Mouse (Mus musculus) heart, embryonic 16.5 days (tissue): ENCODE results near the gene Prss57. TPM values are rescaled to one million over a fixed set of nuclear protein-coding genes. Genes with fewer than 3 reads are reported as not detected.

Source experiments
- ATAC-seq: fragments of 200-750 bp; cut with Nextera tagmentation; replicated peaks from 2 replicates; pipeline ENCODE4 v1.8.0; 2017; ENCODE audit warnings: moderate number of reproducible peaks; ENCODE audit not compliant: insufficient read depth, low FRiP score; ENCODE audit errors: extremely low read depth
- H3K27ac ChIP-seq: fragments of 300-500 bp; sonication (generic); 2 replicates; pipeline ENCODE4 v1.5.1; 2014; ENCODE audit warnings: mild to moderate bottlenecking, low read length, control low read depth, moderate library complexity
- H3K27me3 ChIP-seq: fragments of 300-500 bp; sonication (generic); 2 replicates; pipeline ENCODE4 v1.6.1; 2014; ENCODE audit warnings: low read length, mixed read lengths; ENCODE audit not compliant: control insufficient read depth, insufficient read depth
- H3K36me3 ChIP-seq: fragments of 300-500 bp; sonication (generic); 2 replicates; pipeline ENCODE4 v1.6.1; 2014; ENCODE audit not compliant: control insufficient read depth, insufficient read depth
- H3K4me1 ChIP-seq: fragments of 300-500 bp; sonication (generic); 2 replicates; pipeline ENCODE4 v1.6.1; 2014; ENCODE audit warnings: low read length, mixed read lengths; ENCODE audit not compliant: control insufficient read depth, insufficient read depth
- H3K4me2 ChIP-seq: fragments of 300-500 bp; sonication (generic); 2 replicates; pipeline ENCODE4 v1.6.1; 2014; ENCODE audit warnings: low read depth, mild to moderate bottlenecking, control low read depth, low read length
- H3K4me3 ChIP-seq: fragments of 300-500 bp; sonication (generic); 2 replicates; pipeline ENCODE4 v1.5.1; 2014; ENCODE audit warnings: mild to moderate bottlenecking, control low read depth, low read length
- H3K9ac ChIP-seq: fragments of 300-500 bp; sonication (generic); 2 replicates; pipeline ENCODE4 v1.6.1; 2014; ENCODE audit warnings: low read length, control low read depth
- H3K9me3 ChIP-seq: fragments of 300-500 bp; sonication (generic); replicated peaks from 2 replicates; pipeline ENCODE4 v1.6.1; 2016; ENCODE audit warnings: low read length; ENCODE audit not compliant: control insufficient read depth
- WGBS: fragments of 180-500 bp; shearing (Covaris S2); extraction: QIAGEN DNeasy Blood & Tissue Kit; methylation state at CpG from one replicate; pipeline ENCODE4 v1.1.7; 2014; 5-methylcytosine and 5-hydroxymethylcytosine counted together
- polyA plus RNA-seq: library from polyadenylated mRNA; unstranded; fragments of >200 nt; fragmentation: Nextera tagmentation; extraction: Ambion mirVana; gene quantifications from 2 replicates; pipeline ENCODE4 v1.2.1, GENCODE M21; 2015

Gene Prss57
- polyA plus RNA-seq, 1 experiment from 2014 or later = 7.9 TPM

DNA sequence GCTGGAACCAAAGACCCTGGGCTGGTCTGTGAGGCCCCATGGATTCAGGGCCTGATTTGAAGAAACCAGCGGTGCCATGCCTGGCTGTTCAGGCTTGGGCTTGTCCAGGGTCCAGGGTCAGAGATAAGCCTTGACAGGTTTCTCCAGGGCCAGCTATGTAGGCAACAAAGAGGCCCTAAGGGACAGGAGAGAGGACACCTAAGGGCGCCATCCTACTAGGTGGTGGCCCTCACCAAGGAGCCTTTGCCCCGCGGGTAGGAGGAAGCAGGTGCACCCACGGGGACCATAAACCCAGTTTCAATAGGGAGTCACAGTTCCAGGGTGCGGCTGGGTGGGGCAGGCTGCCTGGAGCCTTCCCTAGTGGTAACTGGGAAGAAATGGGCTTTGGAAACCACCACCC lies 32.2 kb upstream of the Prss57 start:
- no peaks in the 10 kb centered on the region for H3K27me3 ChIP-seq
- no peak overlapping the region for H3K4me3 ChIP-seq
- no peak overlapping the region for H3K9ac ChIP-seq
- no peak overlapping the region for H3K27ac ChIP-seq
- no peak overlapping the region for H3K4me2 ChIP-seq
- no peaks in the 10 kb centered on the region for H3K9me3 ChIP-seq
- ATAC-seq = no peak
- peaks cover 9% of the 10 kb centered on the region for H3K4me1 ChIP-seq
- 67% methylated on average over 6 of the region's 6 CpGs for WGBS
- H3K36me3 ChIP-seq = no peaks in the 10 kb centered on the region; the same call in 1 of the 2 replicates

DNA sequence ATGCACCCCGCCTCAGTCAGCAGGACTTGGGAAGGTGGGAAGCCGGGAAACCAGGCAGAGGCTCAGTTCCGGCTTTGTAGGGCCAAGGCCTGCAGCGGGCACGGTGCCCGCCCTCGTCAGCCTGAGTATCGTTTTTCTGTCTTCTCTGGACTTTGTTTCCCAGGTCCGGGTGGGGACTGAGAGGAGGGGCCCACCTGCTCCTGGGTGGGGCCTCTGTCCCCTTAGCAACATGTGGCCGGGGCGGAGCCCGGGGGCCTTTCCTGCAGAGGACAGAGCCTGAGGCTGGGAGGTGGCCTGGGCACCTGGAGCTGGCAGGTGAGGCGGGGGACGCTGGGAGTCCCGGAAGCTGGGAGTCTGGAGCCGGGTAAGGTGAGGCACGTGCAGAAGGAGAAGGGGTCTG lies 31.6 kb upstream of the Prss57 start:
- H3K4me3 ChIP-seq = no peak overlapping the region
- no peaks in the 10 kb centered on the region; the same call in 1 of the 2 replicates for H3K36me3 ChIP-seq
- H3K27me3 ChIP-seq = no peaks in the 10 kb centered on the region
- peaks cover 9% of the 10 kb centered on the region for H3K4me1 ChIP-seq
- no peak overlapping the region for H3K9ac ChIP-seq
- no peak overlapping the region for H3K4me2 ChIP-seq
- no peaks in the 10 kb centered on the region for H3K9me3 ChIP-seq
- WGBS = 48% methylated on average over 17 of the region's 17 CpGs
- H3K27ac ChIP-seq = no peak overlapping the region
- ATAC-seq = no peak

DNA sequence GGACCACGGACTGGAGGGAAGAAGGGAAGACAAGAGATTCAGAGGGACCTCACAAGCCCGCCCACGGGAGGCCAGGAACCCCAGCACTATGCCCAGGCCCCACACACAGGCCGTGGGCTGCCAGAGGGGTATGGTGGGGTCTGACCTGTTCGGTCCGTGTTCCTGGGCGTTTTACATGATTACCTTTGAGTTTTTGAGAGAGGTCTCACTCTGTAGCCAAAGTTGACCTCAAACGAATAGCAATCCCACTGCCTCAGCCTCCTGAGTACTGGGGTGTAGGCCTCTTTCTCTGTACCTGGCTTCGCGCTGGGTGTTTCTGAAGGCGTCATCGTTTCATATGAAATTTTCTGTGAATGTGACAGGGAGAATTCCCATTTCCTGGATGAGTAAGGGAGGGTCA lies 31.0 kb upstream of the Prss57 start:
- H3K27ac ChIP-seq = no peak overlapping the region
- ATAC-seq = no peak
- no peaks in the 10 kb centered on the region for H3K9me3 ChIP-seq
- H3K4me1 ChIP-seq = peaks cover 9% of the 10 kb centered on the region
- WGBS = 85% methylated on average over 12 of the region's 12 CpGs
- no peak overlapping the region for H3K9ac ChIP-seq
- no peak overlapping the region for H3K4me3 ChIP-seq
- no peaks in the 10 kb centered on the region; the same call in 1 of the 2 replicates for H3K36me3 ChIP-seq
- no peak overlapping the region for H3K4me2 ChIP-seq
- H3K27me3 ChIP-seq = no peaks in the 10 kb centered on the region

DNA sequence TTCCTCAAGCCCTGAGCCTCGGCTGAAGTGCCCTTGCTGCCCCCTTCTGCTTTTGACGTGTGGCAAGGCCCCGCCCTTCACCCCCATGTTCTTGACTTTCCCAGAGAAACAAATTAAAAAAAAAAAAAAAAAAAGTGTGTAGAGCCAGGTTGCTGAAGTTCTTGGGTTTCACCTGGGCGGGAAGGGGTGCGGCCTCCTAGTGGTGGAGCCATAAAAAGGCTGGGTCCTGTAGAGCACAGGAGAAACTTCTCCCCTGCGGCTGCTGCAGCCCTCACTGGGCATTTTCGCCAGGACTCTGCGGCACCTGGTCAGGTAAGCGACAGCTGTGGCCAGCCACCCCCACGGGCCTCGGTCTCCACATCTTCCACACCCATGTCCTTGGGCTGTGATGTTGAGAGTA lies 30.0 kb upstream of the Prss57 start, which contains the start of gene Misp:
TSS of gene Misp (plus strand) at position 208 of the 400 bp plus-strand sequence.
- H3K27ac ChIP-seq = no peak within 1 kb of the TSS
- no peak within 1 kb of the TSS for H3K4me3 ChIP-seq
- H3K4me2 ChIP-seq = no peak within 1 kb of the TSS
- no peaks in the 10 kb centered on the region; the same call in 1 of the 2 replicates for H3K36me3 ChIP-seq
- ATAC-seq = no peak
- no peaks in the 10 kb centered on the region for H3K9me3 ChIP-seq
- H3K27me3 ChIP-seq = no peaks in the 10 kb centered on the region
- 74% methylated on average over 11 of the region's 11 CpGs for WGBS
- no peak within 1 kb of the TSS for H3K9ac ChIP-seq
- H3K4me1 ChIP-seq = peaks cover 9% of the 10 kb centered on the region

DNA sequence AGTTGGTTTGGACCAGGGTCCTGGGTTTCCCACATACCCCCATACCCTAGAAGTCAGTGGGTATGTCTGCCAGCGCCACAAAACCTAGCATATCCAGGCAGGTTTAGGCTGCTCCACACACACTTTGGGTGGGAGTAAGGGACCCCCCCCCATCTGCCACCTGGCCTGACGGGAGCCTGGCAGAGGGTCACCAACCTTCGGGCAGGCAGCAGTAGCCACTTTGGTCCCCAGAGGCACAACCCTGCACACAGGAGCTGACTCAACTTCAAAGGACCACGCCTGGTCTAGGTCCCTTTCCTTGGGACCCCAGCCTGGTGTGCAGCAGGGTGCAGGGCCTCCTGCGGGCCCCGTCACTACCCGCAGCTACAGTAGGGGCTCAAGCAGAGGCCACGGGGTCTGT lies 29.5 kb upstream of the Prss57 start:
- ATAC-seq = no peak
- Histone ChIP-seq H3K27ac (no peak overlapping the region), H3K4me2 (no peak overlapping the region), H3K27me3 (no peaks in the 10 kb centered on the region), H3K9me3 (no peaks in the 10 kb centered on the region), H3K4me1 (peaks cover 9% of the 10 kb centered on the region), H3K9ac (no peak overlapping the region), H3K4me3 (no peak overlapping the region), H3K36me3 (no peaks in the 10 kb centered on the region; the same call in 1 of the 2 replicates)
- 80% methylated on average over 7 of the region's 8 CpGs for WGBS

DNA sequence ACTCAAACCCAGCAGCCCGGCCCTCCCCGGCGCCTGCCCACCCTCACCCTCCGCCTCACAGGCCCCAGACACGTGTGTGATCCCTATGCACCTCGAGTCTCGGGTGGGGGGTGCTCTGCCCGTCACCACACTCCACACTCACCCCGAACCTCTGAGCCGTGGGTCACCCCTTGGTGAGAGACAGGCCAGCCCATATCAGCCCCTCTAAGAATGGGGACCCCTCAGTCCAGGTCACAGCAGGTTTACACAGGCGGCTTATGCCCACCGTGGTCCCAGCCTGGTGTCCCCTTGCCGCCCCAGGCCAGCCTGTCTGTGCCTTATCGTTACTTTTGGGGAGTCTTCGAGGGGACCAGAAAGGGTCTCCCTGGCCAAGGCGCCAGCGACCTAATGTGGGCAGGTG lies 28.8 kb upstream of the Prss57 start:
- Histone ChIP-seq H3K4me2 (no peak overlapping the region), H3K9me3 (no peaks in the 10 kb centered on the region), H3K4me3 (no peak overlapping the region), H3K9ac (no peak overlapping the region), H3K27ac (no peak overlapping the region), H3K36me3 (no peaks in the 10 kb centered on the region; the same call in 1 of the 2 replicates), H3K27me3 (no peaks in the 10 kb centered on the region), H3K4me1 (peaks cover 8% of the 10 kb centered on the region)
- WGBS = 90% methylated on average over 17 of the region's 17 CpGs
- no peak for ATAC-seq

DNA sequence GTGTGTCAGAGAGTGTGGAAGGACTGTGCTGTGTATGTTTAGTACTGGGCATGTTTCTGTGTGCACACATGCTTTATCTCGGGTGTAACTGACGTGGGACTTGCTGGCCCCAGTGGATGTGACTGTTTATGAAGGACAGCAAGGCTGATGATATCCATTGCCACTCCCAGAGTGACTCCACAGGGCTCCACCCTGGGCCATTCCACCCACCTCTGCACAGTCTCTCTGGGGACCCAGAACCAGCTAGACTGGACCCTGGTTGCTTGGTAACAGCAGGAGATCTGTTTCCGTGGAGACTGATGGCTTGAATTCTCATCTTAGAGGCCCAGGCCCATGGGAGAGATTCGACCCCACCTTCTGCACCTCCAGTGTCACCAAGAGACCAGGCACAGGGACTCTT lies 27.5 kb upstream of the Prss57 start:
- no peak overlapping the region for H3K4me2 ChIP-seq
- no peaks in the 10 kb centered on the region for H3K9me3 ChIP-seq
- 64% methylated on average over 4 of the region's 4 CpGs for WGBS
- no peak for ATAC-seq
- H3K4me1 ChIP-seq = no peaks in the 10 kb centered on the region
- H3K9ac ChIP-seq = no peak overlapping the region
- H3K27ac ChIP-seq = no peak overlapping the region
- H3K4me3 ChIP-seq = no peak overlapping the region
- no peaks in the 10 kb centered on the region; the same call in 1 of the 2 replicates for H3K36me3 ChIP-seq
- H3K27me3 ChIP-seq = no peaks in the 10 kb centered on the region

DNA sequence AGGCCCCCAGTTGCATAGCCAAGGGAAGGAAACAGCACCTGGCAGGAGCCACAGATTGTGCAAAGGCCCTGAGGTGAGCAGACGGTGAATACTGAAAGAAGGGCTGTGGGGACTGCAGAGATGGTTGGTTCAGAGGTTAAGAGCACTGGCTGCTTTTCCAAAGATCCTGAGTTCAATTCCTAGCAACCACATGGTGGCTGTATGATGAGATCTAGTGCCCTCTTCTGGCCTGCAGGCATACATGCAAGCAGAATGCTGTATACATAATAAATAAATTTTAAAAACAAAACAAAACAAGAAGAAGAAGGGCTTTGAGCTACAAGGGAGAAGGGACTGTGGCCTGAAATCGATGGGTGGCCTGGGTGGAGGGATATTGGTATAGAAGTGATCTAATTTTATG lies 26.4 kb upstream of the Prss57 start:
- Histone ChIP-seq H3K9ac (no peak overlapping the region), H3K9me3 (no peaks in the 10 kb centered on the region)

DNA sequence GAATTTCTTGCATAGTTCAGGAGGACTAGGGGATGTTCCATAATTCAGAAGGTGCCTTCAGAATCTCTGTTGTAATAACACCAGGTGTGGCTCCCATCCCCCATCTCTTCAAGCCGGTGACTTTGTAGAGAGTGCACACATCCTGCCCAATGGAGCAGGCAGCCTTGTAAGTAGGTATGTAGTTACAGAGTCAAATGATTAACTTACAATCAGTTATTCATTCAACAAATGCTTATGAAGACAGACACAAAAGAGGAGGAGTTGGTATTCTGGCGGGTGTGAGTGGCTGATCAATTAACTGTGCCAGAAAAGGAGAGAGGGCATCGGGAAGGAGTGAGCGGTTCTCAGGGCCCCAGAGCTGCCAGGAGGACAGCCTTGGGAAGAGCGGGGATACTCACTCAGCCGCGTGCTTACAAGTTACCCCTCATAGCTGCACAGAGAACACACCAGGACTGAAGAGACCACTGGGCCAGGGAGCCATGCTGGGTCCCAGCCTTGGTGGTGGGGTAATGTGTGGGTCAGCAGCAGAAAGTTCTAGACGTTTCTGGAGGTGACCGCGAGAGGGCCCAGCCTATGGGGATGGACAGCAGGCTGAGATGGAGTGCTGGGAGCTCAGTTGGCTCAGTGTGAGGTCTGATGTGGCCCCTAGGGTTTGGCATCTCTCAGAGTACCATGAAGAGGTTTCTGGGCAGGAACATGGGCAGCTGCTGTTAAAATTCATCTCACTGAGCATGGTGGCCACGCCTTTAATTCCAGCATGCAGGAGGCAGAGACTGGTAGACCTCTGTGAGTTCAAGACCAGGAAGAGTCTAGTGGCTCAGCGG lies 25.1 kb upstream of the Prss57 start:
- H3K36me3 ChIP-seq = no peaks in the 10 kb centered on the region; the same call in 1 of the 2 replicates

More for the DNA sequence above, 26.4 kb upstream of the Prss57 start:
- no peak overlapping the region for H3K4me2 ChIP-seq
- H3K4me3 ChIP-seq = no peak overlapping the region
- 73% methylated on average over 2 of the region's 2 CpGs for WGBS
- H3K36me3 ChIP-seq = no peaks in the 10 kb centered on the region; the same call in 1 of the 2 replicates
- no peaks in the 10 kb centered on the region for H3K4me1 ChIP-seq
- no peak for ATAC-seq
- no peaks in the 10 kb centered on the region for H3K27me3 ChIP-seq
- no peak overlapping the region for H3K27ac ChIP-seq

More for the DNA sequence above, 25.1 kb upstream of the Prss57 start:
- Histone ChIP-seq H3K27me3 (no peaks in the 10 kb centered on the region), H3K4me2 (no peak overlapping the region), H3K4me1 (no peaks in the 10 kb centered on the region), H3K4me3 (no peak overlapping the region), H3K9ac (no peak overlapping the region), H3K9me3 (no peaks in the 10 kb centered on the region), H3K27ac (no peak overlapping the region)
- no peak for ATAC-seq
- WGBS = 87% methylated on average over 12 of the region's 12 CpGs
